Mouse (Mus musculus) limb, embryonic 11.5 days (tissue): ENCODE data around the gene 2310030G06Rik. TPM values are rescaled to one million over a fixed set of nuclear protein-coding genes. Genes with fewer than 3 reads are reported as not detected.
A peak's percentile ranks its signal among the peaks of the same experiment; 100 is the strongest.

Experiments
- ATAC-seq: fragments of 200-750 bp; cut with Nextera tagmentation; 2 replicates; pipeline ENCODE4 v1.8.0; 2017; ENCODE audit warnings: low read depth; ENCODE audit not compliant: insufficient number of reproducible peaks, low FRiP score, low TSS enrichment
- DNase-seq: peaks from one replicate; pipeline ENCODE4 v3.0.0-alpha.2; 2015; ENCODE audit warnings: low spot score
- H3K27ac ChIP-seq: fragments of 300-500 bp; sonication (generic); replicated peaks from 2 replicates; pipeline ENCODE4 v1.5.1; 2014; ENCODE audit warnings: low read depth, mild to moderate bottlenecking, low read length
- H3K27me3 ChIP-seq: fragments of 300-500 bp; sonication (generic); 2 replicates; pipeline ENCODE4 v1.6.1; 2014; ENCODE audit warnings: mild to moderate bottlenecking, low read length, mixed read lengths; ENCODE audit not compliant: control insufficient read depth, insufficient read depth
- H3K36me3 ChIP-seq: fragments of 300-500 bp; sonication (generic); 2 replicates; pipeline ENCODE4 v1.6.1; 2014; ENCODE audit warnings: mild to moderate bottlenecking, low read length, moderate library complexity, mixed read lengths; ENCODE audit not compliant: control insufficient read depth, insufficient read depth
- H3K4me1 ChIP-seq: fragments of 300-500 bp; sonication (generic); 2 replicates; pipeline ENCODE4 v1.6.1; 2014; ENCODE audit warnings: low read length, mixed read lengths; ENCODE audit not compliant: control insufficient read depth, insufficient read depth
- H3K4me2 ChIP-seq: fragments of 300-500 bp; sonication (generic); 2 replicates; pipeline ENCODE4 v1.6.1; 2014; ENCODE audit warnings: low read depth, mild to moderate bottlenecking, moderate library complexity; ENCODE audit not compliant: severe bottlenecking
- H3K4me3 ChIP-seq: fragments of 300-500 bp; sonication (generic); 2 replicates; pipeline ENCODE4 v1.5.1; 2014; ENCODE audit warnings: low read depth, low read length
- H3K9ac ChIP-seq: fragments of 300-500 bp; sonication (generic); 2 replicates; pipeline ENCODE4 v1.6.1; 2014; ENCODE audit warnings: mild to moderate bottlenecking, low read length
- H3K9me3 ChIP-seq: fragments of 300-500 bp; sonication (generic); 2 replicates; pipeline ENCODE4 v1.6.1; 2016; ENCODE audit warnings: low read length; ENCODE audit not compliant: control insufficient read depth
- WGBS: fragments of 180-500 bp; shearing (Covaris S2); extraction: QIAGEN DNeasy Blood & Tissue Kit; methylation state at CpG from one replicate; pipeline ENCODE4 v1.1.7; 2014; 5-methylcytosine and 5-hydroxymethylcytosine counted together
- polyA plus RNA-seq: library from polyadenylated mRNA; unstranded; fragments of >200 nt; fragmentation: Nextera tagmentation; extraction: Ambion mirVana; gene quantifications from 2 replicates; pipeline ENCODE4 v1.2.1, GENCODE M21; 2014

The 2310030G06Rik gene
- polyA plus RNA-seq, 1 experiment from 2014 or later, result 1.7 TPM

- WGBS, result 30% methylated on average over 2 of the region's 2 CpGs
- Histone ChIP-seq H3K4me3 (no peak overlapping the region), H3K4me1 (peaks cover 2% of the 10 kb centered on the region; the same call in 1 of the 2 replicates), H3K4me2 (no peak overlapping the region), H3K9me3 (no peaks in the 10 kb centered on the region), H3K27ac (no peak overlapping the region), H3K36me3 (peaks cover 2% of the 10 kb centered on the region; the same call in 1 of the 2 replicates), H3K9ac (no peak overlapping the region), H3K27me3 (no peaks in the 10 kb centered on the region)
- no peak for ATAC-seq
- DNase-seq, result no peak
Measured at GRCm38 (mm10) chr9:50709108-50709507, 37.2 kb downstream of the 2310030G06Rik start.

- no peak for DNase-seq
- WGBS, result 73% methylated on average over 6 of the region's 6 CpGs
- Histone ChIP-seq H3K9me3 (no peaks in the 10 kb centered on the region), H3K4me2 (no peak overlapping the region), H3K4me3 (no peak overlapping the region), H3K36me3 (0 out of 2 replicates have a peak, but pooled peaks cover 2% of the 10 kb centered on the region), H3K9ac (no peak overlapping the region), H3K4me1 (peaks cover 3% of the 10 kb centered on the region; the same call in 1 of the 2 replicates), H3K27ac (no peak overlapping the region), H3K27me3 (no peaks in the 10 kb centered on the region)
- no peak for ATAC-seq
Measured at GRCm38 (mm10) chr9:50704907-50705306, 41.4 kb downstream of the 2310030G06Rik start.

- no peak overlapping the region for H3K27ac ChIP-seq
- H3K36me3 ChIP-seq, result 0 out of 2 replicates have a peak, but pooled peaks cover 2% of the 10 kb centered on the region
- H3K4me2 ChIP-seq, result no peak overlapping the region
- no peaks in the 10 kb centered on the region for H3K27me3 ChIP-seq
- no peaks in the 10 kb centered on the region for H3K9me3 ChIP-seq
- peaks cover 14% of the 10 kb centered on the region; the same call in 1 of the 2 replicates for H3K4me1 ChIP-seq
- 60% methylated on average over 11 of the region's 11 CpGs for WGBS
- H3K9ac ChIP-seq, result no peak overlapping the region
- DNase-seq, result no peak
- no peak overlapping the region for H3K4me3 ChIP-seq
- no peak for ATAC-seq
Measured at GRCm38 (mm10) chr9:50700921-50701691, 45.2 kb downstream of the 2310030G06Rik start.

- peak overlapping the region; percentile 100 for H3K4me2 ChIP-seq
- no peaks in the 10 kb centered on the region for H3K27me3 ChIP-seq
- no peak overlapping the region for H3K27ac ChIP-seq
- WGBS, result 1% methylated on average over 59 of the region's 70 CpGs
- DNase-seq (peak; percentile 50), ATAC-seq (peak; percentile 61; the same call in 1 of the 2 replicates)
- no peaks in the 10 kb centered on the region for H3K9me3 ChIP-seq
- peak overlapping the region; percentile 47 for H3K4me3 ChIP-seq
- peak overlapping the region; percentile 53 for H3K9ac ChIP-seq
- H3K36me3 ChIP-seq, result no peaks in the 10 kb centered on the region
- H3K4me1 ChIP-seq, result peaks cover 14% of the 10 kb centered on the region; the same call in 1 of the 2 replicates
Measured at GRCm38 (mm10) chr9:50698418-50699409, 47.6 kb downstream of the 2310030G06Rik start.

GRCm38 (mm10) chr9:50697706-50698041 lies 48.7 kb downstream of the 2310030G06Rik start:
- peak overlapping the region; percentile 21; the same call in 1 of the 2 replicates for H3K4me2 ChIP-seq
- 6% methylated on average over 12 of the region's 12 CpGs for WGBS
- H3K9me3 ChIP-seq, result no peaks in the 10 kb centered on the region
- H3K36me3 ChIP-seq, result no peaks in the 10 kb centered on the region
- H3K4me3 ChIP-seq, result 0 out of 2 replicates have a peak overlapping the region, but pooled peaks have one; percentile 5
- ATAC-seq (peak; percentile 69), DNase-seq (peak; percentile 75)
- peaks cover 14% of the 10 kb centered on the region for H3K4me1 ChIP-seq
- H3K27ac ChIP-seq, result no peak overlapping the region
- no peaks in the 10 kb centered on the region for H3K27me3 ChIP-seq
- H3K9ac ChIP-seq, result no peak overlapping the region

GRCm38 (mm10) chr9:50696851-50697705 lies 49.3 kb downstream of the 2310030G06Rik start:
- Histone ChIP-seq H3K9ac (no peak overlapping the region), H3K27ac (no peak overlapping the region), H3K4me1 (peaks cover 14% of the 10 kb centered on the region), H3K27me3 (no peaks in the 10 kb centered on the region), H3K9me3 (no peaks in the 10 kb centered on the region), H3K4me3 (0 out of 2 replicates have a peak overlapping the region, but pooled peaks have one; percentile 5), H3K36me3 (no peaks in the 10 kb centered on the region), H3K4me2 (peak overlapping the region; percentile 21; the same call in 1 of the 2 replicates)
- ATAC-seq (no peak), DNase-seq (no peak)
- WGBS, result 67% methylated on average over 12 of the region's 12 CpGs

GRCm38 (mm10) chr9:50695153-50695552 lies 51.2 kb downstream of the 2310030G06Rik start:
- ATAC-seq (no peak), DNase-seq (no peak)
- Histone ChIP-seq H3K36me3 (no peaks in the 10 kb centered on the region), H3K4me2 (no peak overlapping the region), H3K4me1 (peaks cover 11% of the 10 kb centered on the region), H3K4me3 (no peak overlapping the region), H3K9ac (no peak overlapping the region), H3K27me3 (no peaks in the 10 kb centered on the region), H3K9me3 (no peaks in the 10 kb centered on the region), H3K27ac (no peak overlapping the region)
- WGBS, result 82% methylated on average over 6 of the region's 6 CpGs
